Mouse (Mus musculus) induced T-regulatory cell, adult 2 months (primary cell): ENCODE data around the gene Pou6f1.
"Not testable (repeated sequence)": the region's sequence is repeated elsewhere in the genome, so short reads cannot be mapped to it uniquely, and the experiment has no call there.

Experiments
- DNase-seq: peaks from one replicate; pipeline ENCODE4 v3.0.0-alpha.2; 2012; ENCODE audit warnings: low read depth

The Pou6f1 gene

DNA sequence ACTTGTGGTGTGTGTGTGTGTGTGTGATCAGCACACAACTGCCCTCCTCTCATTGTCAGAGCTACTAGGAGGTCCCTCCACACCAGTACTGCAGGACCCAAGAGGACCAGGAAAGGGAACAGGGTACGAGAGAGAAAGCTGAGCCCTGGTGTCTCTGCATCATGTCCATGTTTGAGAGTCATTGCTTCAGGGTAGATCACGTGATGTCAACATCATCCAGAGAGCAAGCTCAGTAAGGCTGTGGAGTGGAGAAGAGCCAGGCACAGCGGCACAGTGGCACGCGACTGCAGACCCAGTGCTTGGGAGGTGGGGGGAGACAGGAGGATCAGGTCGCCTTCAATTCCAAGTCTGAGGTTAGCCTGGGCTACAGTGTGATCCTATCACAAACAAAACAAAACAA, 23.4 kb downstream of the Pou6f1 start:
- DNase-seq = no peak

DNA sequence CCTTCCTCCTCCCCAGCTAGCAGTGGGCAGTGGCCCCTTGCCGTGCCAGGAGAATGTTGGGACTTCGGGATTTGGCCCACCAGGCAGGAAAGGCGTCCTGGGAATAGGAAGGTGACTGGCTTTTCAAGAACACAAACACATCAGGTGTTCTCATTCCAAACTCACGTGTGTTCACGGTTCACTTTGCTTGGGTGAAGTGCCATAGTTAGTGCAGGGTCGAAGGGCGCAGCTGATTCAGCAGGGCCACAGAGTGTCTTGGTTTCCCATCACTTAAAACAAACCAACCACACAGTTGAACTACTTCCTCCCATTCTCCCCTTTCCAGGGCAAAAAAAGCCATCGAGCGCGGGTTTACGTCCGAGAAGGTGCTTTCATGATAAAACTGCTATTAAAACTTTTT, 24.4 kb downstream of the Pou6f1 start:
- no peak for DNase-seq

DNA sequence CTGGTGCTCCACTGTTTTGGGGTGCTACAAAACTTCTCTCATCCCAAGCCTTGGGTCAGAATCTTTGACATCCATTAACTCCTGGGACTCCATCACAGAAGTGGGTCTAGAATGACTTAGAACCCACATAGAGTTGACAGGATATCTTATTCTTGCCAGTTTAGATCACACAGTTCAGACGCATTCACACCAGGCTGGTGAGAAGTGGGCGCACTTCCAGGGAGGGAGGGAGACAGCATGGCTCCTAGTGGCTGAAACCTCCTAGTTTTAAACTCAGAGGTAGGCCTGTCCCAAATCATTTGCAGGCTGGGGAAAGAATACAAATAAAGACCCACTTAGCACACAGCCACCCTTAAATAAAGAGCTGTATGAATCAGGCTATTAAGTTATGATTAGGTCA, 25.4 kb downstream of the Pou6f1 start:
- no peak for DNase-seq

DNA sequence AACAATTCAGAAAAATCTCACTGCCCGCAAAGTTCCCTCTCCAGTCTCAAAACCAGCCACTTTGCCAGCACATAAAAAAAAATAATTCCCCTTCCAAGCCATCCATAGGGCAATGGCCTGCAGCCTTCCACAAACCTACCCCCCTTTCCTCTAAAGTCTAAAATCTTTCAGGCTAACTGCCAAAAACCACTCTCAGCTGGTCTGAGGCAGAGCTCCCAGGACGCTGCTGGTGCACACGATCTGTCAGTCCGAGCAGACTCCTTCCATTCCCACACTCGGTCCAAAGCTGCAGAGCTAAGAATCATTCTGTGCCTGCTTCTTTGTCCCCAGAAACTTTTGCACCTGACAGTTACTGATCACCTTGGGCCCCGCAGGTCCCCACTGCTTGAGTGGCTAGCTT, 25.8 kb downstream of the Pou6f1 start:
- no peak for DNase-seq

DNA sequence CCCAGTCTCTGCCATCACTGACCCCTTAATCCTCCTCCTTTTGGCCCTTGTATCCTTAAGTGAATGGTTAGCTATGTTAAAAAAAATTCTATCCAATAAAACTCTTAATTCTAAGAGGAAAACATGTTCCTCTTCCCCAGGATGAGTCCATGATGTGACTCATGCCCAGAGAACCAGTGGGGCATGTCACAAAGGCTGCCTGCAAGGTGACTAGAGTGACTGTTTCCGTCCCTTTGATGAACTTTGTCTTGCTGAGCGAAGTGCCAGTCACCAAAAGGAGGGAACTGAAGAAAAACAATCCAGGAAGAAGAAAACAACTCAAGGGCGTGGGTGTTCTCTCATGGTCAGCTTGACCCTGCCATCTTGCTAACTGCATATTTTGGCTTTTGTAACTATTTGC, 30.5 kb downstream of the Pou6f1 start:
- no peak for DNase-seq

DNA sequence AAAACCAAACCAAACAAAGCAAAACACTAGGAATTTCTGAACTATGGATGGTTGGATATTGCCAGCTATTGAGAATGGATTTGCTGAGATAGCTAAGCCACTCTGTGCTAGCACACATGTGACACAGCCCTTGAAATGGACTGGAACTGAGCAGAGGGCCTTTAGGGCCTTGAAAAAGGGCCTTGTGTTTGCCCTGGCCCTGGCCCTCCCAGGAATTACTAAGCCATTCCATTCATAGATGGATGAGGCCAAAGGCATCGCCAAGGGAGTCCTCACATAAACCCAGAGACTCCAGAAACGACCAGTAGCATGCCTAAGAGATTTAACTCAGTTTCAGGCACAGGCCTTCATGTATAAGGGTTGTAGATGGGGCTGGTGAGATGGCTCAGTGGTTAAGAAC, 33.3 kb downstream of the Pou6f1 start:
- no peak for DNase-seq

DNA sequence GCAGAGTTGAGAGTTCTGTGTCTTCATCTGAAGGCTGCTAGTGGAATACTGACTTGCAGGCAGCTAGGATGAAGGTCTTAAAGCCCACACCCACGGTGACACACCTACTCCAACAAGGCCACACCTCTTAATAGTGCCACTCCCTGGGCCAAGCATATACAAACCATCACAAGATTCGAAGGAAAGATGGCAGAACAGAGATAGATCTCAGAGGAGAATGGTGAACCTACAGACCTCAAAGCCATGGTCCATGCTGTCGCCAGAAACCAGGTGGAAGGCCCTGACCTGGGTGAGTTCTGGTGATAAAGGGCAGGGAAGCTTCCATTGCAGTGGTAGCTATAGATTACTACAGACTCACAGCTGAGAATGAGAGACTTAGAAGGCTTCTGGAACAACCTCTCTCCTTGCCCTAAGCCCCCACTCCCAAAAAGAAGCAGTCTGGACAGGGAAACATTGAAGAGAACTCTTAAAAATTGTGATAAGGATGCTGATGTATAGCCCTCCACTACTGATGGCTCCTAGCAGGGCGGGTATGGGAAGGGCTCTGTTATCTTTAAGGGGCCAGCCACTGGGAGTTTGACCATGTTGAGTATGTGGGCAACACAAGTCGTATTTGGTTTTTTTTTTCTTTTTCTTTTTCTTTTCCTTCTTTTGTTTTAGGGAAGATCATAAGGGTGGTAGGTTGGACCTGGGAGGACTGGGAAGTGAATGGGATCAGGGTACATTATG, 41.9 kb downstream of the Pou6f1 start:
- no peak for DNase-seq

DNA sequence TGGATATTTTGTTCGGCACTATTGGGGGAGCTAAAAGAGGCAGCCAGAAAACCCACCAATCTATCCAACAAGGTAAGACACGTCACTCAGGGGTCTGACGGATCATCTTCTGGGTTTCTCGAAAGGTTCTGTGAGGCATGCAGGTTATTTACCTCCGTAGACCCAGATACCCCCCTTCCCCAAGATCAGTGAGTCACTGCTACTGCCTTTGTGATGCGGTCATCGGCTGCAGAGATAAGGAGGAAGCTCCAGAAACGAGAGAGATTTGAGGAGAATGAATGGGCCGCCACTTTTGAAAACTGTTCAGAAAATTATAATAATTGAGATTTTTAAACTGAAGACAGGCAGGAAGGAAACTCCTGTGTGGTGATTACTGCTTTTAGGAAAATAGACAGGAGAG, 43.4 kb downstream of the Pou6f1 start:
- no peak for DNase-seq

DNA sequence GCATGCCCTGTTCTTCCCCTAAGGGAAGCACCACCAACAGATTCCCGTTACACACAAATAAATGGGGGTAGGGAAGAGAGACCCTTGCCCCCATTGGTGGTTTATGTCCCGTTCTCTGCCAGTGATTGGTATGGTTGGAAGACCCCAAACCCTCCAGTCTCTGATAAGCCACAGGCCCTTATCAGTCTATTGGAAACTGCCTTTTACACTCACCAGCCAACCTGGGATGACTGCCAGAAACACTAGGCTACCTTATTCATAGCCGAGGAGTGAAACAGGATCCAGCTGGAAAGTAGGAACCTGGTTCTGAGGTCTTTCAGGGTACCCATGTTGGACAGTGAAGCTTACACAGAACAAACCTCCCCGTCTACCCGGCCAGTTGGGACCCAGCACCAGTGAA, 43.8 kb downstream of the Pou6f1 start:
- DNase-seq = no peak

DNA sequence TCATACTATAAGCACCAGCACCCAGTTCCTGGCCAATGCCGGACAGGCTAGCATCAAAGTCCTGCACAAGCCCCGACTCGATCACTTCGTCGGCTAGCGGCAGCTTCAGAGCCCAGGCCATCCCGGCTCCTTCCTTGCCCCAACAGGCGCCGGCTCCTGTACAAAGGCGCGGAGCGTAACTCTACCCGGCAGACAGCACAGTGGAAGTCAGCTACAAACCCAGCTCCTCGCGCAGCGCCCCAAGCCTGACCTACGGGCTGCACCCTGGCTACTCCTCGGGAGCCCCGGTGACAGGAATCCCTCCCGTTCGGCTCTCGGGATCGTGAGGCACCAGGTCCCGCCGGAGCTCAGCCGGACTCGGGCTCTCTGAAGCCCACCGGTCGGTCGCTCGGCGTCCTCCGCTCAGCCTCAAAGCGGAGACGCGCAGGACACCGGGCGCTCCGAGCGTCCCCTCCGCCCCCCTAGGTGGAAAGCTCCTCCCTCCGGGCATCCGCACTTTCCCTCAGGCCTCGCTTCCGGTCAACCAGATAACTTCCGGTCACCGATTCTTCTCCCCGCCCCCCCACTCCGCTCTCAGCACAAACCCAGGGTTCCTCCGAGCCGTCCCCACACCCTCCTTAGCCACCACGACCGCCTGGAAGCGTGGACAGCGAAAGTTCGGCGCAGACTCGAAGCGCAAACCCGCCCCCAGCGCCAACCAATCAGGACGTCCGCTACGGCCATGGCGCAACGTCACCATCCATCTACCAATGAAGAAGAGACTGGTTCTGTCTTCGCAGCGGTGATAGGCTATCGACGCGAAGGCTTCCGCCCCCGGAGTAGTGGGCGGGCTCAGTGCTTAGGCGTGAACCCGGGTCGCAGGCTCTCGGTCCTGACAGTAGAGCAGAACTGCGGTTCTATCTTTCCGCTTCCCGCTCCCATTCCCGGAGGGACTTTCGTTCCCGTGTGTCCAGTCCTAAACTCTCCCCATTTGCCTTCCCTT, 48.2 kb downstream of the Pou6f1 start, which contains the start of gene Tfcp2:
Gene Tfcp2, minus strand, starts transcription at position 683 of the 982 bp plus-strand sequence.
- DNase-seq = peak; percentile 97

DNA sequence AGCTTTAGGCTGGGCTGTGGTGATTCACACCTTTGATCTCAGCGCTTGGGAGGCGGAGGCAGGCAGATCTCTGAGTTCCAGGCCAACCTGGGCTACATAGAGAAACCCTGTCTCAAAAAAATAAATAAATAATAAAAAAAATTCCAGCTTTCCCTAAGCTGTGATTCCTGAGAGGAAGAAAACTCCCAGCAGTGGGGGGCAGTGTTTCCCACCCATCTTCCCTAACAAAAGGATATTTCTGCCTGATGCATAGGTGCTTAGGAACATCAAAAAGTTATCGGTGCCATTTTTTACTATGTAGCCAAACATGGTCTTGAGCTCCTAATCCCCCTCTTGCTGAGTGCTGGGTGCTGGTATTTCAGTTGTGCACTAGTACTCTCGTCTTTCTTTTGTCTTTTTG, 49.5 kb downstream of the Pou6f1 start:
- DNase-seq = no peak

DNA sequence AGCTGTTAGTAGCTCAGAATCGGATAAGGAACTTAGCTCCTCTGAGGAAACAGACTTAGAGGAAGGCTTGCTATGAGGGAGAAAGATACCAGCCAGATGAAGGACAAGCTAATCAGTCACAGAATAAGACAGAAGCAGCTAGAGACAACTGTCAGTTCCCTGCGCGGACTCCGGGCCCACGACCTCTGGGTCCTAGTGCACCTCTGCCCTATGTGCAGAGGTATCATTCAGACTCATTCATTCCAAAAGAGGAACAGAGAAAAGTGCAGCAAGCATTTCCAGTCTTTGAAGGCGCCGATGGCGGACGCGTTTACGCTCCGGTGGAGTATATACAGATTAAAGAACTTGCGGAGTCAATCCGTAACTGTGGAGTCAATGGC, 56.1 kb downstream of the Pou6f1 start:
- DNase-seq = not testable (repeated sequence)

DNA sequence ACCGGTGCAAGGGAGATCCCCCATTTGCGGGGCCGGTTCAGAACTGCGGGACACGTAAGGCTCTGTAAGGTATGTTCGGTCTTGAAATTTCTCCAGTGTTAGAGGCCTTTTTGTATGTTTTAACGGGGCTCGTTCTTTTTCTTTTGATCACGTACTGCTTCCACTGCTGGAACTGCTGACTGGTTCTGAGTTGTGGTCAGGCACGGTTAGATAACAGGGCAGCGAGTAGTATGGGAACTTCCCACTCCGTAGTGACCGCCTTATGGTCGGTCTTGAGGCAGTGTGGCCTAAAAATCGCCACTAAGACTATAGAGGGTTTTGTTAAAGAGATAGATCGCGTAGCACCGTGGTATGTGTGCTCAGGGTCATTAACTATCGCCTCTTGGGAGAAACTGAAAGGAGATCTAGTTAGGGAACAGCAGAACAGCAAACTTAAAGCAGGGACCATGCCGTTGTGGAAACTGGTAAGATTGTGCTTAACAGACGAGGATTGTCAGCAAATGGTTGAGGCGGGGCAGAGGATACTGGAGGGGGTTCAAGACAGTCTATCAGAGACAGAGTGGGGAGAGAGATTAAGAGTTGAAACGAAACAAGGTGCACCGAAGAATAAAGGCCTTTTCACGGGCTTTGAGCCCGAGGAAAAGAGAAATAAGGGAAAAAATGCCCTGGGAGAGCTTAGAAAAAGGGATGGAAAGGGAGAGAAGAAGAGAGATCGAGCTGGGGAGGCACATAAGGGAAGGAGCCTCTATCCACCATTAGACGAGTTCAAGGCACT, 56.7 kb downstream of the Pou6f1 start:
- not testable (repeated sequence) for DNase-seq

DNA sequence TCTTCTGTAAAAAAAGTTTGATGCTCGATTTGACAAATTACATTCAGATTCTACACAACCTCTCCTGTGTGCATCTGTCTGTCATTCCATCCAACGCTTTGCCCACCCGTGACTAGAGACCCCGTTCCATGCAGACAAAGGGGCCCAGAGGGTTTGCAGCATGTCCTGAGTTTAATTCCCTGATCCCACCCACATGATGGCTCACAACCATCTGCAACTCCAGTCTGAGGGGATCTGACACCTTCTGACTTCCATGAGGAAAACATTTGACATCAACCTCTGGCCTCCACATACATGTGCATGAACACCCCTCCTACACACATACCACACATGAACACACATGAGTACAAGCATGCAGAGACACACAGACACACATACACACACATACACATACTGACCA, 58.4 kb downstream of the Pou6f1 start:
- DNase-seq = no peak

DNA sequence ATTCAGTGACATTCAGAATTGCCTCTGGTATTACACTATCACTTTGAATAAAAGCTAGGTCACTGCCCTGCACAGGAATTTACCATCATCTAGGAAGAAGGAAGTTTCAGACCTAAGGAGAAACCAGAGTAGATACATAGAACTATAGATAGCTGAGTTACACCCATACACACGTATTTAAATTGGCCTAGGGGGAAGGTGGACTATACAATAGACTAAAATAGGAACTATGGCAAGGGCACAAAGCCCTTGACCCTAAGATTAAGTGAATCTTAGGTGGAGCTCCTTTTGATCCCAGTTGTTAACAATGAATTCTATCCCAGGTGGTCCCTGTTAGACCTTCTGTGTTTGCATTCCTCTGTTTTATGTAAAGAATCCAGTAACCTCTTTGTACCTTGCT, 58.8 kb downstream of the Pou6f1 start:
- DNase-seq = not testable (repeated sequence)

DNA sequence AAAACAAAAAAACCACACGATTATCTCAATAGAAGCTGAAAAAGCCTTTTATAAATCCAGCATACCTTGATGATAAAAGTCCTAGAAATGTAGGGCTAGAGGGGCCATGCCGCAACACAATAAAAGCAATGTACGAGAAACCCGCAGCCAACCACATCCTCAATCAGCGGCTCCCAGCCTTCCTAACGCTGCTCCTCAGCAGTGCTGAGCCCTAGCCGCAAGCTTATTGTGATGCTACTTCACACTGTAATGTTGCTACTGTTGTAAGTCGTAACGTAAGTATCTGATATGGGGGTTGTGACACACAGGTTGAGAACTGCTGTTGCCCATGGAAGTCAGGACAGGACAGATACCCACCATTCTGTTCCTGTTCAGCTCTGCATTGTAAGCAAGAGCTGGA, 60.4 kb downstream of the Pou6f1 start:
- DNase-seq = no peak

DNA sequence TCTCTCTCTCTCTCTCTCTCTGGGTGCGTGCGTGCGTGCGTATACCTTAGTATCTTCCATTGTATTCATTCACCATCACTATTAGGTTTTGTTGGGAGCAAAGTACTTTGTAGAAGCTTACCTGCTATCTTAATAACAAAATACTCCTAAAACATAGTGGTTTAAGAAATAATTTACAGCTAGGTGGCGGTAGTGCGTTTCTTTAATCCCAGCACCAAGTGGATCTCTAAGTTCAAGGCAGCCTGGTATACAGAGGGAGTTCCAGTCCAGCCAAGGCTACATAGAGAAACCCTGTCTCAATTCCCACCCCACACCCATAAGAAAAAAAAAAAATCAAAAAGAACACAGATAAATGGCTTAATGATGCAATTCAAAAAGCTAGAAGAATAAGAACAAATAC, 61.9 kb downstream of the Pou6f1 start:
- DNase-seq = peak; percentile 86

DNA sequence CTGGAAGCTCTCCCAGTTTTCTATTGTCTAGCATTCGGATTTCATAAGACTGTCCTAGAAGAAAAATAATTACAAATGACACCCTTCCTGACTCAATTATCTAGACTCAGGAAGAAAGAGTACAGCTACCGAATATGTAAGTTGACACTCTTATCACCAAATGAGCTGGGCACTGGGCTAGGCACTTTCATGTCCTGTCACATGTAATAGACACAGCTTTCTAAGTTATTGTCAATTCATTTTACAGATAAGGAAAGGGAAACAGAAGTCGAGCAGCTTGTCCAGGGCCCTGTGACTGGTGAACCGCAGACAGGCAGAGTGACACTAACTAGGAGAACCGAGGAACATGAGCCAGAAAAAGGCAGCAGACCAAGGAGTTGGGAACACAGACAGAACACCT, 71.9 kb downstream of the Pou6f1 start:
- DNase-seq = no peak

DNA sequence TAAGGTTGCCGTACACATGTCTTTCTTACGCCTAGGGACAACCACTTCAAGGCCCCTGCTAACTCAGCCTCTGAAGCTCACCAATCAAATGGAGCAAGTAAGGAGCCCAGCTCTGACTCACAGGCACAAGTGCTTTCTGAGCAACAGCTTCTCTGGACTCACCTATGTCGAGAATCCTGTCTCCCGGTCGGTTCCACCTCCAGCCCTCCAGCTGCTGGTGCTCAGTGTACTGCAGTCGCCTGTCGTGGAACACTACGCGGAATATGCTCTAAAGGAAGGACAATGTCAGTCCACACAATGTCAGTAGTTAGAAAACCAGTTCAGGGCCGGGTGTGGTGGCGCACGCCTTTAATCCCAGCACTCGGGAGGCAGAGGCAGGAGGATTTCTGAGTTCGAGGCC, 74.4 kb downstream of the Pou6f1 start:
- DNase-seq = no peak
